Mouse (Mus musculus): ENCODE data around the gene Cel. TPM values are rescaled to one million over a fixed set of nuclear protein-coding genes. Genes with fewer than 3 reads are reported as not detected.

Gene Cel
- total and polyA plus RNA-seq, 3 experiments: not detected

DNA sequence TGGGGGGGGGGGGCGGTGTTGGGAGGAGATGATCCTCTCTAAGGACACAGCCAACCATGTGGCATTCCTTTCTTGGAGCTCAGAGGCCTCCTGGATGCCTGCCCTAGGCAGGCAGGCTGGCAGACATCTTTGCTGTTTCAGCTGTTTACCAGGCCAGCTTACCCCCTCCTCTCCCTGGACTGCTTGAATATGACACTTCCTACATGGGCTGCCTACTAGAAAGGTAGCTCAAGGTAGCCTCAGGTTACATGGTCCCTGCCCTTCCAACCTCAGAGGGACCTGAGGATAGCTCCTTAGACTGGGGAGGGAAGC, 24.4 kb downstream of the Cel start:
- H3K4me1 ChIP-seq (ENCODE audit: control insufficient read depth in 1 of 2, insufficient read depth in 2 of 2): peaks cover 58 to 90% of the 10 kb centered on the region in 2 experiments

DNA sequence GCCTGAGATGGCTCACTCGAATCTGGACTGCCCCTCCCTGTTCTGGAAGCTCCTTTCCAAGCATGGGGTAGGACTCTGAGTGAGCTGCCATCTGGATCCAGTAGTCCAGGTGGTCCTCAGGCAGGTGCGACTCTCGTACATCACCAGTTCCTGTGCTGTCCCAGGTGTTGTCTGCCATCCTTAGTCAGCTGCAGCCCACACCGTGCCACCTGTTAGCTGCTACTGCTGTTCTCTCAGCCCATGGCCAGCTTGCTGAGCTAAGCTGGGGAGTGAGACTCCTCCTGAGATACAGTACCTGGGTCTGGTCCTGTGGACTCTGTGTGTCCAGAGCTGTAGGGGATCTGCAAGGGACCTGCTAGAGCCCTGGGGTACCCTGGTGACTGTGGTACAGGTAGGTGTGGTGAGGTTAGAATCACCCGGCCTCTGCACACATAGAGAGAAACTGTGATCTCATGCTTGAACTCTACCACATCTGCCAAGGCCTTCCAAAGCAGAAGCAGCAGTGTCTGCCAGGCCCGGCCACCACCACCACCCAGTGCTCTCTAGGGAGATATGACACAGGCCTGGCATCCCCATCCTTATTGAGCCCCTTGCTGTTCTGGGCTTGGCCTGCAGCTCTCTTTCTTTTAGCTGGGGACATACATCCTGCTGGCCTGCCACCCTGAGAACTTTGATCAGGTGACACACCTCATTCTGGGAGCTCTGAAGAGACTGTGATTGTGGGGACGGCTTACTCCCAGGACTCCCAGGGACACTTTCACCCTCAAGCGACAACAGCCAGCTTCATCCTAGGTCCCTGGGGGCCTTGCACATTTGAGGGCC, 25.0 kb downstream of the Cel start:
- in situ Hi-C loops (cut with MboI; ENCODE audit: low pct_ligation_motif_present, low pct_unique_long_range_greater_than_20kb, low sequenced_read_pairs): no loop called here
- dilution Hi-C loops (cut with MboI; ENCODE audit: extremely low pct_ligation_motif_present, extremely low pct_unique_long_range_greater_than_20kb, low sequenced_read_pairs): no loop called here
- Histone ChIP-seq H3K27ac (ENCODE audit: insufficient read depth, low read depth) (0 out of 2 replicates have a peak overlapping the region, but pooled peaks have one; percentile 13), H3K4me1 (ENCODE audit: control insufficient read depth in 1 of 2, insufficient read depth in 2 of 2) (peaks cover 63 to 89% of the 10 kb centered on the region in 2 experiments), H3K4me2 (ENCODE audit: insufficient read depth, low read depth, poor library complexity, severe bottlenecking) (no peak overlapping the region), H3K4me3 (replicated peaks in 1 of 3; ENCODE audit: low read depth in 2 of 3, low read length in 2 of 3, poor library complexity in 1 of 3) (no peak overlapping the region), H3K36me3 (replicated peaks in 1 of 2; ENCODE audit: control insufficient read depth in 1 of 2, insufficient read depth in 1 of 2, low read length in 1 of 2) (peaks cover 11 to 18% of the 10 kb centered on the region in 2 experiments), H3K79me2 (replicated peaks; ENCODE audit: control insufficient read depth, extremely low read depth, insufficient read depth, poor library complexity, severe bottlenecking) (no peaks in the 10 kb centered on the region), H3K9ac (ENCODE audit: insufficient read depth, low read depth) (no peak overlapping the region), H3K27me3 (replicated peaks) (peaks cover 4% of the 10 kb centered on the region), H3K9me3 (replicated peaks; ENCODE audit: low read length) (no peaks in the 10 kb centered on the region)
- TF ChIP-seq ZC3H11A (IDR thresholded peaks at IDR 0.05; ENCODE audit: low read depth, low read length) (no peak), TCF12 (IDR thresholded peaks at IDR 0.05; ENCODE audit: low read depth, low read length) (peak; percentile 85)
- DNase-seq (ENCODE audit: extremely low read depth): peak; percentile 47

More for the DNA sequence above, 24.4 kb downstream of the Cel start:
- Histone ChIP-seq H3K9me3 (replicated peaks; ENCODE audit: low read length) (no peaks in the 10 kb centered on the region), H3K27ac (ENCODE audit: insufficient read depth, low read depth) (no peak overlapping the region; the same call in 1 of the 2 replicates), H3K4me3 (replicated peaks in 1 of 3; ENCODE audit: low read depth in 2 of 3, low read length in 2 of 3, poor library complexity in 1 of 3) (no peak overlapping the region), H3K27me3 (replicated peaks) (peaks cover 1% of the 10 kb centered on the region), H3K79me2 (replicated peaks; ENCODE audit: control insufficient read depth, extremely low read depth, insufficient read depth, poor library complexity, severe bottlenecking) (no peaks in the 10 kb centered on the region), H3K4me2 (ENCODE audit: insufficient read depth, low read depth, poor library complexity, severe bottlenecking) (no peak overlapping the region), H3K9ac (ENCODE audit: insufficient read depth, low read depth) (no peak overlapping the region), H3K36me3 (replicated peaks in 1 of 2; ENCODE audit: control insufficient read depth in 1 of 2, insufficient read depth in 1 of 2, low read length in 1 of 2) (peaks cover 16 to 24% of the 10 kb centered on the region in 2 experiments)
- TF ChIP-seq SIN3A (IDR thresholded peaks at IDR 0.05; ENCODE audit: low read length) (no peak), NRF1 (IDR thresholded peaks at IDR 0.05; ENCODE audit: low read depth, low read length) (no peak), UBTF (IDR thresholded peaks at IDR 0.05; ENCODE audit: low read depth, low read length) (no peak)
- dilution Hi-C loops (cut with MboI; ENCODE audit: extremely low pct_ligation_motif_present, extremely low pct_unique_long_range_greater_than_20kb, low sequenced_read_pairs) (no loop called here), in situ Hi-C loops (cut with MboI; ENCODE audit: low pct_ligation_motif_present, low pct_unique_long_range_greater_than_20kb, low sequenced_read_pairs) (no loop called here)
- no peak for DNase-seq (ENCODE audit: extremely low read depth)

- H3K79me2 ChIP-seq (replicated peaks; ENCODE audit: control insufficient read depth, extremely low read depth, insufficient read depth, poor library complexity, severe bottlenecking): no peaks in the 10 kb centered on the region
- no peak overlapping the region for H3K4me3 ChIP-seq (replicated peaks in 1 of 3; ENCODE audit: low read depth in 2 of 3, low read length in 2 of 3, poor library complexity in 1 of 3)
- no peak for DNase-seq (ENCODE audit: extremely low read depth)
- peaks cover 66 to 91% of the 10 kb centered on the region in 2 experiments for H3K4me1 ChIP-seq (ENCODE audit: control insufficient read depth in 1 of 2, insufficient read depth in 2 of 2)
- TF ChIP-seq NELFE (IDR thresholded peaks at IDR 0.05; ENCODE audit: low read depth, low read length): no peak
- no peak for TF ChIP-seq USF1 (IDR thresholded peaks at IDR 0.05; ENCODE audit: low read depth, low read length)
- no peak for TF ChIP-seq JUN (IDR thresholded peaks at IDR 0.05; ENCODE audit: insufficient read depth, low read depth, low read length)
- TF ChIP-seq RAD21 (IDR thresholded peaks at IDR 0.05; ENCODE audit: low read depth, low read length): no peak
- no peak for TF ChIP-seq RCOR1 (conservative IDR thresholded peaks at IDR 0.05; ENCODE audit: low read depth, low read length)
- no peak for TF ChIP-seq CHD1 (IDR thresholded peaks at IDR 0.05; ENCODE audit: low read depth, low read length)
- no peak for TF ChIP-seq POLR2A (IDR thresholded peaks at IDR 0.05; ENCODE audit: low read depth, low read length)
- TF ChIP-seq EP300 (IDR thresholded peaks at IDR 0.05; ENCODE audit: low read length): no peak
- no peak for TF ChIP-seq ZKSCAN1 (IDR thresholded peaks at IDR 0.05; ENCODE audit: borderline replicate concordance, low read depth, low read length)
- no peak for TF ChIP-seq MYC (IDR thresholded peaks at IDR 0.05; ENCODE audit: low read depth, low read length)
- TF ChIP-seq ZNF384 (IDR thresholded peaks at IDR 0.05; ENCODE audit: low read depth, low read length): no peak
- TF ChIP-seq TBP (conservative IDR thresholded peaks at IDR 0.05; ENCODE audit: low read depth, low read length): no peak
- TF ChIP-seq BHLHE40 (IDR thresholded peaks at IDR 0.05; ENCODE audit: low read depth, low read length): no peak
- TF ChIP-seq NRF1 (IDR thresholded peaks at IDR 0.05; ENCODE audit: low read depth, low read length): no peak
- in situ Hi-C loops (cut with MboI; ENCODE audit: low pct_ligation_motif_present, low pct_unique_long_range_greater_than_20kb, low sequenced_read_pairs): no loop called here
- H3K9me3 ChIP-seq (replicated peaks; ENCODE audit: low read length): no peaks in the 10 kb centered on the region
- peaks cover 4% of the 10 kb centered on the region for H3K27me3 ChIP-seq (replicated peaks)
- peaks cover 6 to 12% of the 10 kb centered on the region in 2 experiments for H3K36me3 ChIP-seq (replicated peaks in 1 of 2; ENCODE audit: control insufficient read depth in 1 of 2, insufficient read depth in 1 of 2, low read length in 1 of 2)
- dilution Hi-C loops (cut with MboI; ENCODE audit: extremely low pct_ligation_motif_present, extremely low pct_unique_long_range_greater_than_20kb, low sequenced_read_pairs): no loop called here
- H3K4me2 ChIP-seq (ENCODE audit: insufficient read depth, low read depth, poor library complexity, severe bottlenecking): no peak overlapping the region
- H3K9ac ChIP-seq (ENCODE audit: insufficient read depth, low read depth): no peak overlapping the region
- no peak overlapping the region for H3K27ac ChIP-seq (ENCODE audit: insufficient read depth, low read depth)
Observed at GRCm38 (mm10) chr2:28537634-28537920, 25.6 kb downstream of the Cel start.

Data from CH12.LX (cell line).